Mouse (Mus musculus) thymus, postnatal 36 days (tissue): ENCODE results near the gene Gmpr2.

Experiments used
- DNase-seq, 2 experiments: peaks; one replicate each; pipeline ENCODE4 v3.0.0; 2022; ENCODE audit warnings: mixed read lengths in 2 of 2

Gmpr2 gene

GRCm38 (mm10) chr14:55681160-55682117 is 9.7 kb downstream of the Gmpr2 start, which contains the start of gene Tinf2:
Gene Tinf2 (minus strand): TSS chr14:55681820.
- DNase-seq, result peak; percentile 91 to 93

DNA sequence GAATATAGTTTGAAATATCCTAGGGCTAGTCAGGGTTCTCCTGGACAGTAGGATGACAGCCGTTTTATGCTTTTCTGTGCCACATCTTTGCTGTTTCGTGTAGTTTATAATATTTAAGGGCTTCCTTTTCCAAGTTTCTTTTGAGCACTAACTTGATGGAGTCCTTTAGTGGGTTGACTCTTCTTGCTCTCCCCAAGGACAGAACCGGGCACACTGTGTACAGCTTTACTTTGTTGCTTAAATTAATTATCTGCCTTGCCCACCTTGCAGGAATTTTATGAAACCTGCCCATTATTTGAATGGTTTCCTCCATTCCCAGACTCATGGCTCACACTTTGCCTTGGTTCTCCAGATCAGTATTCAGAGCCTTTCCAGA is 10.4 kb downstream of the Gmpr2 start:
- no peak for DNase-seq

DNA sequence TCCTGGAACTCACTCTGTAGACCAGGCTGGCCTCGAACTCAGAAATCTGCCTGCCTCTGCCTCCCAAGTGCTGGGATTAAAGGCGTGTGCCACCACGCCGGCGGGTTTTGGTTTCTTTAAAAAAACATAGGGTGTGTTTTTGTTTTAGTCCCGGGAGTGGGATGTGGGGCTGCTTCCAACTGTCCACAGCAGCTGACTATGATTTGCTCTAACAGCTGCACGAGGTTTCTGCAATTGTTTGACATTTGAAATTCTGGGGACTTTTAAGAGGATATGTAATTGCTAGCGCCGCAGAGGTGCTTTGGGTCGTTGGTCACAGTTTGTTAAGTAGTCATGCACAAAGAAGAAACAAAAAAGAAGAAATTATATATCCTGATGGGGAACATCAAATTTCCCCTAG is 17.7 kb downstream of the Gmpr2 start:
- DNase-seq, result no peak

- DNase-seq, result no peak
Measured at GRCm38 (mm10) chr14:55697226-55697625, 25.5 kb downstream of the Gmpr2 start.

DNA sequence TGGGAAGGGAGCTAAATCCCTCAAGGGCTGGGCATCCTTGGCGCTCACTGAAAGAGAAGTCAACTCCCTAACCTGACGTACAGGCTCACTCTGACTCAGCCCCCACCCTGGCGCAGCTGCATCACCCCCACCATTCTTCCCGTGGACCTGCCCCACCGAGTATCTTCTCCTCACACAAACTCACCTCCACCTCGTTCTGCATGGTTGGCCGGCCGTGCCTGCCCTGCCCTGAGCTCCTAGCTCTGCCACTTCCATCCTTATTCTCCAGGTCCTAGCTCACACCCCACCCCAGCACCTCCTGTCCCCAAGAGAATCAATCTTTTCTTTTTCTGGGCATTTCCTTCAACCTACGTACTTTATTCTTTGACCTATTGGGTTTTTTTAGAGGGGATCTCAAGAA is 29.4 kb downstream of the Gmpr2 start:
- no peak for DNase-seq

- no peak for DNase-seq
Measured at GRCm38 (mm10) chr14:55702761-55703160, 31.0 kb downstream of the Gmpr2 start.

GRCm38 (mm10) chr14:55706051-55706600 is 34.4 kb downstream of the Gmpr2 start:
- no peak for DNase-seq

- DNase-seq, result no peak
Measured at GRCm38 (mm10) chr14:55707397-55707796, 35.7 kb downstream of the Gmpr2 start.

DNA sequence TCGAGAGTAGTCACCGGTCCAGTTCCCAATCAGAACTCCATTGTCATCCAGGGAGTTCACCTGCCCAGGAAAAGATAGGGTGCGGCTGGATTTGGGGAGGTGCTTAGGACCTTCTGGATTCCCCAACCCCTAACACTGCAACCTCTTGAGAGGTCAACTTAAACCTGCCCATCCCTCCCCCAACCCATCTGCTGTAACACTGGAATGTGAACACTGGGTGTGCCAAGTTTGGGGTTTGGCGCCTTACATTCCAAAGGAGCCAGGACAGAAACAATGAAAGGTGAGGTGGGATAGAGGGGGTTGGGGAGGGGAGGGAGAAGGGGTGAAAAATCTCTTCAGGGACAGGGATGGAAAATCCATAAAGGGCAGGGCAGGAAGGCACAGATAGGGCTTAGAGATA is 37.8 kb downstream of the Gmpr2 start:
- DNase-seq, result no peak

- DNase-seq, result no peak
Measured at GRCm38 (mm10) chr14:55711786-55712185, 40.0 kb downstream of the Gmpr2 start.

DNA sequence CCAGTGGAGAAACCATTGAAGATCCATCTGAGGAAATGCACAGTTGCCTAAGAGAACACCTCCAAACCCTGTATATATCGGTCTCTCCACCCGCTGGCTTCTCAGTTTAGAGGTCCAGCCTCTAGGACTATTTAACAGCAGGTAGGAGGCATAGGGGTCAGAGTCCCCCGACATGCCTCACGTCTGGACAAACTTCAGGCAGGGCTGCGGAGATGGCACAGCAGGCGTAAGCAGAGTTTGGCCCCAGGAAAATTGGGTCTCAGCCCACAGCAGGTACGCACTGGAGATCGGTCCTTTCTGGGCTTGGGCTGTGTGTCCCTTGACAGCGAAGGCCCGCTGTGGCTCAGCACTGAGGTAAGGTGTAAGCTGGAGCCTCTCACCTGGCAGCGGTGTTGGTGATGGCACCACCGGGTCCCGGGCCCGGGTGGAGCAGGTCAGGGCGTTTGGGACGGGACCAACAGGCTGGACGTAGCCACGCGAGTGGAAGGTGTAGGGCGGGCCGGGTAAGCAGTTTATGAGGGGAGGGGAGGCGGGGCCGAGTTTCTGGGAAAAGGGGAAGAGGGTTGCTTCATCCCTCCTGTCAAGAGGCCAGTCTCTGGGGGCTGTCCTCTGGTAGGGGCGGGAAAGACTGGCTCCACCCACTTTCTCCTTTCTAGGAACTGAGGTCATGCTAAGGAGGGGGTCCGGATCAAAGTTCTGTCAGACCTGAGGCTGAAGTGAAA is 41.4 kb downstream of the Gmpr2 start:
- no peak for DNase-seq

DNA sequence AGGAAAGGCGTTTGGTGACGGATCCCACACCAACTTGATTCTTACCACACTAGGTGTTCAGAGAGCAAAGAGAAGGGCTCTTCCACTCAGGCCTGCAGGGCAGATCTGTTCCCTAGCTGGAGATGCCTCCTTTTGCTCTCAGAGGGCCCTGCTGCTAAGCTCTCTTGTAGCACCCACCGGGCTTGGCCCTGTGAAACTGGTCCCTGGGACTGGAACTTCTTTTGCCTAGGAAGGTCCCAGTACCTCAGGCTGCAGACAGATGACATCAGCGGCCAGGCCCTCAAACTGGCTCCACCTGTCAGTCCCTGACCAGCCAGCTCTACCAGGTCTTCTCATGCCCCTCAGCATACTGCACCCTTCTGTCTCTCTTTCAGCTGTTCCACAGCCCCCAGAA is 42.0 kb downstream of the Gmpr2 start, which contains the start of gene Tgm1:
TSS of gene Tgm1 (minus strand) at position 198 of the 394 bp plus-strand sequence.
- DNase-seq, result no peak

- DNase-seq, result no peak
Measured at GRCm38 (mm10) chr14:55714893-55715292, 43.2 kb downstream of the Gmpr2 start.

DNA sequence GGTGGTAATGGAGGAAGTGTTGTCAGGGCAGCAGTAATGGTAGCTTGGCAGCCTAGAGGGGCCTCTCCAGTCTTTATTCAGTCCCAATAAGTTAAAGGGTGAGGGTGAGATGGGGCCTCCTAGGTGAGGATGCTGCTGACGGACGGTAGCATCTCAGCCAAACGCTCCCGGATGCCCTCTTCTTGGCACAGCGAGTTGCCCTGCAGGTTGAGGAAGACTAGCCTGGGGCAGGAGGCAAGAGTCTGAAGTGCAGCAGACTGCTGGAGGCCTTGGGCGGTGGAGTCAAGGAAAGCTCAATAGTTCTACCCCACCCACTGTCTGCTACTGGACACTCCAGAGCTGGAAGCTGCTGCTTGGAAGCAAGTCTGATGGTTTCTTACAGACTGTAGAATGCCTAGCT is 44.5 kb downstream of the Gmpr2 start:
- DNase-seq, result no peak

- no peak for DNase-seq
Measured at GRCm38 (mm10) chr14:55716884-55717283, 45.1 kb downstream of the Gmpr2 start.

GRCm38 (mm10) chr14:55719737-55720136 is 48.0 kb downstream of the Gmpr2 start:
- no peak for DNase-seq

DNA sequence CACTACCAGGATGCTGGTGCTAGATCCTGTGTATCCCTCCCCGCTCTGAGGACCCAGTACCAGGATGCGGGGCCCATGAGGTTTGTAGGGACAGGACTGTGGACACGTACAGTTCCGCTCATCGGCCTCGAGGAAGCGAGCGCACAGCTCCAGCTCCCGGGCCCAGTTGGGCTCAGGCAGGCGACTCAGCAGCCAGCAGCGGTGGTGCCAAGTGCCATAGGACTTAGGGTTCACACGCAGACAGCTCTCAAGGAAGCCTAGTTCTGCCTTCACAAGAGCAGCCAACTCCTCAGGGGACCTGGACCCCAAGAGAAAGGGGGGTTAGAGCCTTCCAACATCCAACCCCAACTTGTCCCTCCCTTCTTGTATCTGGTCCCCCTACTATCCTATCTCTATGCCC is 48.9 kb downstream of the Gmpr2 start:
- no peak for DNase-seq

DNA sequence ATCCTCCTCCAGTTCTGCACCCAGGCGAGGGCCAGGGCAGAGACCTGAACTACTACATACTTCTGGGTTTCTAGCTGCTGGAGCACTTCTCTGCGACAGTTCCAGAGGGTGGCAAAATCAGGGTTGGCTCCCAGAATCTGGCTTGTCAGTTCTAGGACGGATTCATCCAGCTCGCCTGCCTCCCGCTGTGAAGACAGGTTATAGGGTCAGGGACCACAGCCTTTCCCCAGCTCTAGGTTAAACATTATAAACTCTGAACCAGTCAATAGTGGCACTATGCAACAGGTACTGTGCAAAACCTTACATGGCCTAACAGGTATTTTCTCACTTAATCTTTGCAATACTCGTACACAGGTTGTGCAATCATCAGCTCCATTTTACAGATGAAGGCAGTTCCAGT is 49.3 kb downstream of the Gmpr2 start:
- DNase-seq, result no peak

DNA sequence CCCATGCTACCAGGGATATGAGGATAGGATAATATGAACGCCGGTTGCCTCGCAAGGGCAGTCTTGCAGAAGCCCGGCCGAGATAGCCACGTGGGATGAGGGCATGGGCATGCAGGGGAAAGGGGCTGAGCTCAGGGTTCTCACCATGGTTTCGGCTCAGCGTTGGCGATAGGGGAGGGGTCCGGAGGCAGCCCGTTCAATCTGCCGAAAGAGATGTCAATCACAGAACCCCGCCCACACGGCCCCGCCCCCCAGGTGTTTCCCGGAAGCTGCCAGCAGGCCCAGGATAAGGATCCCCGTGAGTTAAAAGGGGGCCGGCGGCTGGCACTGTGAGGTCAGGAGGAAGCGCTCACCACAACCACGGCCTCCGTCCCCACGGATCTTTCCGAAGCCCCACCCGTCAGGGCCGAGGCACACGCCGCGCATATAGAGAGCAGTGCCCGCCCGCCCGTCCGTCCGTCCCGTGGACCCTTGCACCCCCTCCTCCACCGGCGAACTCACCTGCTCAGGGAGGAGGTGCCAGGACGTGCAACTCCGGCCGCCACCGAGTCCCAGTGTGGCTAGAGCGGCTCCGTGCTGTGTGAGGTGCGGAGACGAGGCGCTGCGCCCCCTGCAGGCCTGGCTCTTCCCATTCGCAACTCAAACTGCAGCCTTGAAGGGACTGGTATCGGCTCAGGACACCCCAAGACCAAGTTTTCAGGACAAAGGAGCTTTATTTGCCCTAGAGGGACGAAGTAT is 50.1 kb downstream of the Gmpr2 start, which contains the start of gene Rabggta:
TSS of gene Rabggta (minus strand) at position 564 of the 738 bp plus-strand sequence.
- peak; percentile 97 to 98 for DNase-seq

DNA sequence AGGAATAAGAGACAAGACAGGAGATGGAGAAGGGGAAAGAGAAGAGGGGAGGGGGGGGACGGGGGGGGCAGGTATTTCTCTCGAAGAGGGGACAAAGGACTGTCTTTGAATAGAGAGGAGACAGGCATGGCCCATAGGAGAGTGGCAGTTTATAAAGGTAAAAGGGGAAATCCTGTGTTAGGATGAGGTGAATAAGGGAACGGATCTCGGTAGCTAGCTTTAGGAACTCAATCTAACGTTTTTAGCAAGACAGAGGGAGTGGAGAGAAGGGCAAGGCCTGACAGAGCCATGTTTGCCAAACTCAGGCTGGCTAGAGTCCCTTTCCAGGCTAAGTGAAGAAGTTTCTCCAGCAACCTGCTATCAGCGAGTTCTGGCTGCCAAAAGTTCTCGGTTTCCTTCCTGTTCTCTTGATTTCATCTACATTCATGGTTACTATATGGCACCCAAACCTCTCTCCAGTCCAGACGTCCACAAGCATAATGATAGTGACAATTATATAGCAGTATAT is 50.8 kb downstream of the Gmpr2 start:
- DNase-seq, result no peak

- no peak for DNase-seq
Measured at GRCm38 (mm10) chr14:55723433-55723832, 51.7 kb downstream of the Gmpr2 start.

DNA sequence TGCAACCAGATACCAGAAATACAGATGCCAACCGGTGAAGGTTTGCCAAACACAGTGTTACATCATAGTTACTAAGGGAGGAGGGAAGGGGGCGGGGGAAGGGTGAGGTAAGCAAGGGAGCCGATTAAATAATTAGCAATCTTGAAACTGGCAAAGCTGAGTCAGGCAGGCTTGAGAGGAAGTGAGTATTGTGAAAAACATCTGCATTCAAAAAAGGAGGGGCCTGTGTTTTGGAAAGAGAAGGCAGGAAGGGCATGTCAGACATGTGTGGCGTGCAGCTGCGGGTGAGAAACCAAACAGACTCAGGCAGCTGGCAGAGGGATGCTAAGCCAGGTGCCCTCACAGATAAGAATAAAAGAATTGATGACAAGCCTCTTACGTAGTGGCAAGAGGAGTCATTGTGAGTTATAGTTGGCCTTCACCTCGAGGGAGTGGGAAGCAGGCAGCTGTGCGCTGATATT is 52.7 kb downstream of the Gmpr2 start:
- DNase-seq, result peak; percentile 71 to 85
